Mouse (Mus musculus): ENCODE results near the gene Unkl. TPM values are rescaled to one million over a fixed set of nuclear protein-coding genes. Genes with fewer than 3 reads are reported as not detected.
"Not testable (repeated sequence)": the region's sequence is repeated elsewhere in the genome, so short reads cannot be mapped to it uniquely, and the experiment has no call there.

Unkl gene
- polyA plus RNA-seq, 1 experiment from 2014 or later, result 14.2 TPM

GRCm38 (mm10) chr17:25222504-25222940 lies 34.3 kb downstream of the Unkl start:
- ATAC-seq (replicated peaks), result peak; percentile 88
- H3K27me3 ChIP-seq; H3K9me3 ChIP-seq; H3K27ac ChIP-seq (replicated peaks); H3K9ac ChIP-seq (replicated peaks): not testable (repeated sequence)
- Histone ChIP-seq H3K4me2 (replicated peaks) (peak overlapping the region; percentile 61), H3K4me1 (peaks cover 11% of the 10 kb centered on the region), H3K4me3 (peak overlapping the region; percentile 37), H3K36me3 (peaks cover 16% of the 10 kb centered on the region)
- WGBS, result 10% methylated on average over 14 of the region's 28 CpGs

- peak overlapping the region; percentile 61; the same call in 1 of the 2 replicates for H3K4me2 ChIP-seq (replicated peaks)
- ATAC-seq (replicated peaks), result no peak
- H3K27me3 ChIP-seq, result no peaks in the 10 kb centered on the region
- H3K4me3 ChIP-seq, result peak overlapping the region; percentile 20; the same call in 1 of the 2 replicates
- peaks cover 11% of the 10 kb centered on the region for H3K4me1 ChIP-seq
- H3K9me3 ChIP-seq, result no peaks in the 10 kb centered on the region
- no peak overlapping the region; the same call in 1 of the 2 replicates for H3K9ac ChIP-seq (replicated peaks)
- no peak overlapping the region for H3K27ac ChIP-seq (replicated peaks)
- peaks cover 13% of the 10 kb centered on the region; the same call in 1 of the 2 replicates for H3K36me3 ChIP-seq
- WGBS, result 33% methylated on average over 6 of the region's 6 CpGs
These were observed 34.9 kb downstream of the Unkl start for GRCm38 (mm10) chr17:25222951-25223601.

- no peaks in the 10 kb centered on the region for H3K36me3 ChIP-seq
- H3K27ac ChIP-seq (replicated peaks), result no peak overlapping the region
- no peaks in the 10 kb centered on the region for H3K27me3 ChIP-seq
- no peaks in the 10 kb centered on the region for H3K9me3 ChIP-seq
- no peak for ATAC-seq (replicated peaks)
- no peak overlapping the region for H3K9ac ChIP-seq (replicated peaks)
- no peak overlapping the region for H3K4me3 ChIP-seq
- WGBS, result 92% methylated on average over 7 of the region's 7 CpGs
- no peak overlapping the region for H3K4me2 ChIP-seq (replicated peaks)
- H3K4me1 ChIP-seq, result peaks cover 11% of the 10 kb centered on the region
These were observed 36.5 kb downstream of the Unkl start for GRCm38 (mm10) chr17:25224586-25225222.

GRCm38 (mm10) chr17:25225659-25226058 lies 37.5 kb downstream of the Unkl start:
- Histone ChIP-seq H3K4me2 (replicated peaks) (no peak overlapping the region), H3K27me3 (no peaks in the 10 kb centered on the region), H3K4me3 (no peak overlapping the region), H3K36me3 (peaks cover 3% of the 10 kb centered on the region), H3K9me3 (no peaks in the 10 kb centered on the region), H3K9ac (replicated peaks) (no peak overlapping the region), H3K27ac (replicated peaks) (no peak overlapping the region), H3K4me1 (peaks cover 11% of the 10 kb centered on the region)
- WGBS, result 89% methylated on average over 4 of the region's 4 CpGs
- no peak for ATAC-seq (replicated peaks)

GRCm38 (mm10) chr17:25227991-25228390 lies 39.8 kb downstream of the Unkl start:
- peaks cover 12% of the 10 kb centered on the region for H3K36me3 ChIP-seq
- H3K9me3 ChIP-seq, result no peaks in the 10 kb centered on the region
- no peaks in the 10 kb centered on the region for H3K4me1 ChIP-seq
- H3K27me3 ChIP-seq, result no peaks in the 10 kb centered on the region
- no peak overlapping the region for H3K27ac ChIP-seq (replicated peaks)
- no peak overlapping the region for H3K4me3 ChIP-seq
- H3K4me2 ChIP-seq (replicated peaks), result no peak overlapping the region
- no peak for ATAC-seq (replicated peaks)
- WGBS, result 86% methylated on average over 5 of the region's 5 CpGs
- H3K9ac ChIP-seq (replicated peaks), result no peak overlapping the region

- H3K4me2 ChIP-seq (replicated peaks); H3K27me3 ChIP-seq; H3K4me3 ChIP-seq; H3K27ac ChIP-seq (replicated peaks); H3K4me1 ChIP-seq; H3K9me3 ChIP-seq; H3K9ac ChIP-seq (replicated peaks): not testable (repeated sequence)
- peaks cover 21% of the 10 kb centered on the region for H3K36me3 ChIP-seq
- 0 out of 2 replicates have a peak, but pooled peaks have one; percentile 30 for ATAC-seq (replicated peaks)
- 77% methylated on average over 17 of the region's 17 CpGs for WGBS
These were observed 41.9 kb downstream of the Unkl start for GRCm38 (mm10) chr17:25230014-25230655.

- Histone ChIP-seq H3K4me1 (no peaks in the 10 kb centered on the region), H3K4me2 (replicated peaks) (no peak overlapping the region), H3K9ac (replicated peaks) (no peak overlapping the region), H3K4me3 (no peak overlapping the region), H3K36me3 (peaks cover 27% of the 10 kb centered on the region), H3K27me3 (no peaks in the 10 kb centered on the region), H3K27ac (replicated peaks) (no peak overlapping the region), H3K9me3 (no peaks in the 10 kb centered on the region)
- 85% methylated on average over 3 of the region's 3 CpGs for WGBS
- no peak for ATAC-seq (replicated peaks)
These were observed 42.5 kb downstream of the Unkl start for GRCm38 (mm10) chr17:25230700-25231099.

GRCm38 (mm10) chr17:25231621-25232020 lies 43.4 kb downstream of the Unkl start:
- not testable (repeated sequence) for H3K27me3 ChIP-seq; H3K4me3 ChIP-seq; H3K4me1 ChIP-seq; H3K27ac ChIP-seq (replicated peaks); H3K4me2 ChIP-seq (replicated peaks); H3K9me3 ChIP-seq; H3K9ac ChIP-seq (replicated peaks)
- H3K36me3 ChIP-seq, result peaks cover 32% of the 10 kb centered on the region
- peak; percentile 77 for ATAC-seq (replicated peaks)
- WGBS, result 93% methylated on average over 6 of the region's 11 CpGs

GRCm38 (mm10) chr17:25235635-25236034 lies 47.4 kb downstream of the Unkl start:
- WGBS, result 87% methylated on average over 9 of the region's 9 CpGs
- no peaks in the 10 kb centered on the region for H3K9me3 ChIP-seq
- H3K27me3 ChIP-seq, result no peaks in the 10 kb centered on the region

GRCm38 (mm10) chr17:25239695-25240636 lies 51.8 kb downstream of the Unkl start, which contains the start of the genes Gnptg and Tsr3:
TSS of gene Gnptg (minus strand) at chr17:25240124.
TSS of gene Tsr3 (plus strand) at chr17:25240170.
- peak within 1 kb of the TSS; percentile 71 for H3K27ac ChIP-seq (replicated peaks)
- H3K4me3 ChIP-seq, result peak within 1 kb of the TSS; percentile 85
- H3K9ac ChIP-seq (replicated peaks), result peak within 1 kb of the TSS; percentile 92
- H3K4me1 ChIP-seq, result peaks cover 28% of the 10 kb centered on the region
- peak within 1 kb of the TSS; percentile 90 for H3K4me2 ChIP-seq (replicated peaks)
- ATAC-seq (replicated peaks), result peak; percentile 79
- peaks cover 38% of the 10 kb centered on the region for H3K36me3 ChIP-seq
- no peaks in the 10 kb centered on the region for H3K9me3 ChIP-seq
- H3K27me3 ChIP-seq, result no peaks in the 10 kb centered on the region
- WGBS, result under 1% methylated on average over 79 of the region's 80 CpGs

More at GRCm38 (mm10) chr17:25235635-25236034, 47.4 kb downstream of the Unkl start:
- Histone ChIP-seq H3K9ac (replicated peaks) (no peak overlapping the region), H3K36me3 (peaks cover 29% of the 10 kb centered on the region), H3K4me1 (peaks cover 17% of the 10 kb centered on the region), H3K4me3 (no peak overlapping the region), H3K27ac (replicated peaks) (no peak overlapping the region), H3K4me2 (replicated peaks) (no peak overlapping the region)
- no peak for ATAC-seq (replicated peaks)

- H3K4me3 ChIP-seq, result no peak overlapping the region
- H3K27me3 ChIP-seq, result no peaks in the 10 kb centered on the region
- H3K4me1 ChIP-seq, result peaks cover 21% of the 10 kb centered on the region
- H3K4me2 ChIP-seq (replicated peaks), result no peak overlapping the region
- no peak overlapping the region for H3K27ac ChIP-seq (replicated peaks)
- no peaks in the 10 kb centered on the region for H3K9me3 ChIP-seq
- peaks cover 26% of the 10 kb centered on the region for H3K36me3 ChIP-seq
- no peak overlapping the region for H3K9ac ChIP-seq (replicated peaks)
- WGBS, result 86% methylated on average over 11 of the region's 11 CpGs
- no peak for ATAC-seq (replicated peaks)
These were observed 55.1 kb downstream of the Unkl start for GRCm38 (mm10) chr17:25243131-25243780.
